Mouse (Mus musculus) forebrain, embryonic 10.5 days (tissue): ENCODE data around the gene Cpeb3. TPM values are rescaled to one million over a fixed set of nuclear protein-coding genes. Genes with fewer than 3 reads are reported as not detected.

Experiments
- DNase-seq: peaks from one replicate; pipeline ENCODE4 v3.0.0-alpha.2; 2017; ENCODE audit warnings: low spot score; ENCODE audit errors: extremely low spot score
- H3K27ac ChIP-seq: fragments of 300-500 bp; sonication (generic); 2 replicates; pipeline ENCODE4 v1.5.1; 2016; ENCODE audit warnings: mild to moderate bottlenecking
- H3K27me3 ChIP-seq: fragments of 300-500 bp; sonication (generic); 2 replicates; pipeline ENCODE4 v1.6.1; 2016; ENCODE audit warnings: mild to moderate bottlenecking; ENCODE audit not compliant: poor library complexity, severe bottlenecking
- H3K36me3 ChIP-seq: fragments of 300-500 bp; sonication (generic); replicated peaks from 2 replicates; pipeline ENCODE4 v1.6.1; 2016; ENCODE audit warnings: mild to moderate bottlenecking, moderate library complexity
- H3K4me1 ChIP-seq: fragments of 300-500 bp; sonication (generic); 2 replicates; pipeline ENCODE4 v1.6.1; 2016
- H3K4me3 ChIP-seq: fragments of 300-500 bp; sonication (generic); 2 replicates; pipeline ENCODE4 v1.5.1; 2016; ENCODE audit warnings: mild to moderate bottlenecking, moderate library complexity
- H3K9me3 ChIP-seq: fragments of 300-500 bp; sonication (generic); 2 replicates; pipeline ENCODE4 v1.6.1; 2016; ENCODE audit warnings: mild to moderate bottlenecking, moderate library complexity
- WGBS: fragments of 180-500 bp; shearing (Covaris S2); methylation state at CpG from one replicate; pipeline ENCODE4 v1.1.7; 2016; 5-methylcytosine and 5-hydroxymethylcytosine counted together
- polyA plus RNA-seq: library from polyadenylated mRNA; unstranded; fragments of >200 nt; fragmentation: Nextera tagmentation; extraction: Ambion mirVana; gene quantifications from 2 replicates; pipeline ENCODE4 v1.2.1, GENCODE M21; 2016

Cpeb3 gene
- polyA plus RNA-seq, 1 experiment from 2014 or later, result 0.95 TPM

DNA sequence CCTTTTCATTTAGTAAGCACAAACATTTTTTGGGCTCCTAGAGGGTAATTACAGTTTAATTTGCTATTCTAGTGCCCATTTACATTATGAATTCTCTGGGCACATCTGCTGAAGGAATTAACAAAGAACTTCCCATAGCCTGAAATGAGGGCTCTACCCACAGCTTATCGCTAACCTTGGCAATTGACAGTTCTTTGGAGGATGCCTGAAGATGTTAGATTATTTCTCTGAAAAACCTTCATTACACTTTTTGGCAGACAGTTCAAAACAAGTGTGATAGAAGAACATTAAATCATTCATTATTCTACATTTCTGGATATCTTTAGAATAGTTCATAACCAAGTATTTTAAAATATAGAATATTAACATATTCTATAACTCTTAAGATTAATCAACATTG is 5.0 kb downstream of the Cpeb3 start:
- Histone ChIP-seq H3K4me1 (peaks cover 16% of the 10 kb centered on the region), H3K27ac (no peak overlapping the region), H3K27me3 (peaks cover 10% of the 10 kb centered on the region), H3K36me3 (no peaks in the 10 kb centered on the region), H3K4me3 (no peak overlapping the region), H3K9me3 (no peaks in the 10 kb centered on the region)
- WGBS, result 84% methylated on average over 1 of the region's 1 CpGs
- no peak for DNase-seq

DNA sequence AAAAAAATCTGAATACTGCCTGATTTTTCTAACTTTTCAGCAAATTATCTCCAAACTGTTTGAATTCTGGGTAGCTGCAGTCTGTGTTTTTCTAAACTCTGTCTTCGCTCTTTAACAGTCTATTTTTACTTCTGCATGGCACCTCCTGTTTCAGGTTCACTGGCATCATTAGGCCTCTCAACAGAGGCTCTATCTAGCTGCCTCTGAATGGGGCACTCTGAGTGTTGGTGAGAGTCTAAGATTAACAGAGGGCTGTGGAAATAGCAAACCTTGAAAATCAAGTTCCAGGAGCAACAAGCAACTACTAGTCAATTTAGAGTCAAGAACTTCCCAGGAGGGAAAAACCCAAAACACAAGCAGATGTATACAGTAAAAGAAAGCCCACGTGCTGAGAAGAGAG is 8.5 kb downstream of the Cpeb3 start:
- Histone ChIP-seq H3K9me3 (no peaks in the 10 kb centered on the region), H3K36me3 (no peaks in the 10 kb centered on the region), H3K27me3 (no peaks in the 10 kb centered on the region), H3K4me3 (no peak overlapping the region), H3K4me1 (peaks cover 6% of the 10 kb centered on the region; the same call in 1 of the 2 replicates), H3K27ac (no peak overlapping the region)
- WGBS, result 82% methylated on average over 2 of the region's 2 CpGs
- DNase-seq, result no peak

DNA sequence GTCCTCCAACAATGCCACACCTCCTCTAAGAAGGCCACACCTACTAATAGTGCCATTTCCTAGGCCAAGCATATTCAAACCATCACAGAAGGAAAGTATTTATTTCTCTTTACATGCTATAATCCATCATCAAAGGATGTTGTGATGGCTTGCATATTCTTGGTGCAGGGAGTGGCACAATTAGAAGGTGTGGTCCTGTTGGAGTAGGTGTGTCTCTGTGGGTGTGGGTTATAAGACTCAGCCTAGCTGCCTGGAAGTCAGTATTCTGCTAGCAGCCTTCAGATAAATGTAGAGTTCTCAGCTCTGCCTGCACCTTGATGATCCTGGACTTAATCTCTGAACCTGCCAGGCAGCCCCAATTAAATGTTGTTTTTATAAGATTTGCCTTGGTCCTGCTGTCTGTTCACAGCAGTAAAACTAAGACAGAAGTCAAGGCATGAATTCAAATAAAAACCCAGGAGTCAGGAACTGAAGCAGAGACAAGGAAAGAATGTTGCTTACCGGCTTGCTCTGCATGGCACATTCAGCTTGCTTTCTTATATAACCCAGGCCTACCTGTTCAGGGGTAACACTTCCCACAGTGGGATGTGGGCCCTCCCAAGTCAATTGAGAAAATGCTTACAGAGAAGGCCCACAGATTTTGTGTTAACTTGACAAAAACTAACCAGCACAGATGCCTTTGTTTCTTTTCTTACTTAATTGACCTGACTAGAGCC is 10.1 kb downstream of the Cpeb3 start:
- Histone ChIP-seq H3K27me3 (no peaks in the 10 kb centered on the region), H3K36me3 (no peaks in the 10 kb centered on the region), H3K4me3 (no peak overlapping the region), H3K27ac (no peak overlapping the region), H3K9me3 (no peaks in the 10 kb centered on the region), H3K4me1 (peaks cover 6% of the 10 kb centered on the region; the same call in 1 of the 2 replicates)
- 93% methylated on average over 1 of the region's 1 CpGs for WGBS
- no peak for DNase-seq

DNA sequence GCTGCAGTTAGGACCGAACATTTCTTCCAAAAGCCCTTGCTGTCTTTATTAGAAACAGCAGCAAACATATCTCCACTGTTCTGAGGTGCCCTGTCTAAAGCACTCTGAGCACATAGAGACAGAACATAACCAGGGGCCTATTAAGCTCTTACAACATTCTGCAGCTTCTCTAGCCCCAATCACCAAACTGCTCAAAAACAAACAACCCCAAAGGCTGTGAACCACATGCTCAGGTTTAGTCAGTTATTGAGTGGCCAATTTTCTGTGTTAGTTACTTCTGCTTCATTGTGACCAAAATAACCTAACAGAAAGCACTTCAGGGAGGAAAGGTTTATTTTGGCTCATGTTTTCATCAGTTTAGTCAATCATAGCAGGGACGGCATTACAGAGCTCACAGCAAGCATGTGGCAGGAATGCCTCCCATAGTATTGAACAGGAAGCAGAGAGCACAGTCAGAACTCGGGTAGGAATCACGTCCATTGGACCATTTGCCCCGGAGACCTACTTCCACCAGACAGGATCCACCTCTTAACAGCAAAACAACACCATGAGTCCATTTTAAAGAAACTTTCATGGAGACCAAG is 15.8 kb downstream of the Cpeb3 start:
- H3K4me1 ChIP-seq, result no peaks in the 10 kb centered on the region
- H3K27ac ChIP-seq, result no peak overlapping the region
- no peaks in the 10 kb centered on the region for H3K36me3 ChIP-seq
- 86% methylated on average over 5 of the region's 5 CpGs for WGBS
- no peaks in the 10 kb centered on the region for H3K27me3 ChIP-seq
- DNase-seq, result no peak
- no peaks in the 10 kb centered on the region for H3K9me3 ChIP-seq
- no peak overlapping the region for H3K4me3 ChIP-seq

DNA sequence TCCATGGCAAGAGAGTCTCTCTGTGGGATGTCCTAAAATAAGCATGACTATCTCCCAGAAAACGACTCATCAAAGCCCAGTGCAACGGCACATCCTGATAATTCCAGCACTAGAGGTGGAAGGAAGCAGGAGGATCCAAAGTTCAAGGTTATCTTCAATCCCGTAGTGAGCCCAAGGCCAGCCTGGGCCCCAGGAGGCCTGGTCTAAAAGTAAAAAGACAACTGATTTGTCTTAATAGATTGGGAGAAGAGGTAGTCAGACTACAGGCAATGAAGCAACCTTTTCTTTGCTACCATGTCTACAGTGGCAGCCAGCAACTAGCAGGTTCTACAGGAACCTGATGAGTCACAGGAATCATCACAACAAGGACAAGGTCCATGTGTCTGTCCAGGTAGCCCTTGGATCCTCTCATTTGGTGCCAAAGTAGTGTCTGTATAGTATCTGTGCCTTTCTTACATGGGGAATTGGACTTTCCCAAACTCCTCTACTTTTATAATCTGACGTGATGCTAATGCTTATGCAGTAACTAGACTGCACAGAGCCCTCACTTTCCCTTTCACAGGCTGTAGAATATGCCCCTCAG is 19.9 kb downstream of the Cpeb3 start:
- no peak overlapping the region for H3K4me3 ChIP-seq
- DNase-seq, result no peak
- WGBS, result 82% methylated on average over 4 of the region's 4 CpGs
- H3K27me3 ChIP-seq, result no peaks in the 10 kb centered on the region
- H3K4me1 ChIP-seq, result no peaks in the 10 kb centered on the region
- no peaks in the 10 kb centered on the region for H3K36me3 ChIP-seq
- no peak overlapping the region for H3K27ac ChIP-seq
- no peaks in the 10 kb centered on the region for H3K9me3 ChIP-seq

DNA sequence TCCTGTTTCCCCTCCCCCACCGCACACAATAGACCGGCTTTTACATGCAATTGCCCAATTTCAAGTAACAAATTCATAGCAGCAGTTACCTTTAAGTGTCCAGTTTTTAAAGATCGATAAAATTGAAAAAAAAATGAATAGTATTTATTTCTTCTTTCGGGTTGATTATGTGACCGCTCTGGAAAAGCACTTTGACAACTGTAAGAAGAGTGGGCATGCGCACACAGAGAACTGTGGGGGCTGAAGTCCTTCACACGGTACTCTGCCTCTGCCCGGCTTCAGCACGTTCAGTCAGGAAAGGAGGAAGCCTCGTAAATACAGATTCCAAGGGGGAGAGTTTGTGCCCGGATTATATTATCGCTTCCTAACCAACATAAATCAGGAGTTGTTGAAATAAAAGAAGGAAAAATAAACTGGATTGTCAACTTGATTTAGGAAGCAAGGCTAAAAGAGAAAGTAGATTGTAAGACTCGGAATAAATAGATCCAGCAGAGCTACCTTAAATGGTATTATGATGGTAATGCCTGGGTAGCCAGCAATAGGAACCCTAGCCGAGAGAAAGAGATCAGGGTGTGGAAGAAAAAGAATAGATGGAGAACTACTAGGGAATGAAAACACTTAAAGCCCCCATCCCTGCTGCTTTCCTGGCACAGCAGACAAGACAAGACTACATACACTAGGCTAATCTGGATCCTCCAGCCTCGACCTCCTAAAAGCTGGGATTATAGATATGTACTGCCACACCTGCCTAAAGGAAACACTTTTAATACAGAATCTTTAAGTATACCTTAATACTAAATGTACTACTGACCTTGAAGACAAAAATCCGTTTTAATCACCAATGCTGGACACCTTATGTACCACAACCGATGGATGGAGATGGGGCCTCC is 30.3 kb downstream of the Cpeb3 start:
- H3K27ac ChIP-seq, result no peak overlapping the region

DNA sequence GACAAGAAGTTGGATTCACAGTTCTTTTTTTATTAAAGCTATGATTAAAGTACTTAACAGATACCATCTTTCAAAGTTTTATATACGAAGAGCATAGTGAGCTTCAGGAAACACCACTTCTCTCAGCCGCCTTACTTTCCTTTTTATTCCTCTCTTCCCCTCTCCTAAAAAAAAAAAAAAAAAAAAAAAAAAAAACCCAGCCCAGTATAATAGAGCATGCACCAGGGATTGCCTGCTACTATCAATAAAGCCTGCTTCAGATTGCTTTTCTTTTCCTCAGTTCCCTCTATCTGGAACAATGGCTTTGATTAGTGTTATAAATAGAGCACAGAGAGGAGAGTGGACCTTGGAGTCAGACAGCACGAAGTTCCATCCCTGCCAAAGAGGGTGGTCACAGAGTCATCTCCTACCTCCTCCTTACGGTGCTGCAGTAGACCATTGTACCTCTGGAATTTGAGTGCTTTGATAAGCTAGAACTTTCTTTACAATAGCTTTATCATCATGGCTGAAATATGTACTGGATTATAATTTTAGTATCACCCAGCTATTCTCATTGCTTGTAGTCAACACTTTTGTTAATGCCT is 31.4 kb downstream of the Cpeb3 start:
- H3K9me3 ChIP-seq, result no peaks in the 10 kb centered on the region
- WGBS, result 47% methylated on average over 4 of the region's 4 CpGs
- H3K36me3 ChIP-seq, result no peaks in the 10 kb centered on the region
- H3K27me3 ChIP-seq, result peaks cover 56% of the 10 kb centered on the region
- no peak for DNase-seq
- no peak overlapping the region for H3K4me3 ChIP-seq
- H3K27ac ChIP-seq, result no peak overlapping the region
- peaks cover 32% of the 10 kb centered on the region for H3K4me1 ChIP-seq

More for the DNA sequence above, 30.3 kb downstream of the Cpeb3 start:
- no peaks in the 10 kb centered on the region for H3K9me3 ChIP-seq
- WGBS, result 15% methylated on average over 17 of the region's 17 CpGs
- peak overlapping the region; percentile 42 for H3K4me3 ChIP-seq
- H3K36me3 ChIP-seq, result no peaks in the 10 kb centered on the region
- peaks cover 45% of the 10 kb centered on the region for H3K27me3 ChIP-seq
- peak; percentile 29 for DNase-seq
- peaks cover 32% of the 10 kb centered on the region for H3K4me1 ChIP-seq

DNA sequence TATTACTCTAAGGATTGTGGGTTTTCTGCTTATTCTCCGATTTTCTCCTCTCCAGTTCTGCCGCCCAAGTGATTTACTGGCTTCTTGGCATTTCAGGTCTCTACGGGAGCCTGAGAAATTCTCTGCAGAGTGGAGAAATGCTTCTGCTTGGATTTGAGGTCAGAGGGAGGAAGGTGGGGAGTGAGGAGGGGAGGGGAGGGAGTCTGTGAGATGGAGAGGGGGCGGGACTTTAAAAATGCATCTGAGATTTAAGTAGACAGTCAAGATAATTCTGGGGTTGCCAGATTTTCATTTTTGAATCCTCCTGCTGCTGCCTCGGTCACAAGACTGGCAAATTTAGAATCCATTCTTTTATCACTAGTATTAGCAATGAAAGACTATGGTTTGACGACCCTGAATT is 32.5 kb downstream of the Cpeb3 start:
- no peak overlapping the region for H3K27ac ChIP-seq
- 16% methylated on average over 6 of the region's 6 CpGs for WGBS
- no peaks in the 10 kb centered on the region for H3K36me3 ChIP-seq
- peaks cover 64% of the 10 kb centered on the region for H3K27me3 ChIP-seq
- no peak for DNase-seq
- H3K4me1 ChIP-seq, result peaks cover 32% of the 10 kb centered on the region
- H3K9me3 ChIP-seq, result no peaks in the 10 kb centered on the region
- peak overlapping the region; percentile 75 for H3K4me3 ChIP-seq

DNA sequence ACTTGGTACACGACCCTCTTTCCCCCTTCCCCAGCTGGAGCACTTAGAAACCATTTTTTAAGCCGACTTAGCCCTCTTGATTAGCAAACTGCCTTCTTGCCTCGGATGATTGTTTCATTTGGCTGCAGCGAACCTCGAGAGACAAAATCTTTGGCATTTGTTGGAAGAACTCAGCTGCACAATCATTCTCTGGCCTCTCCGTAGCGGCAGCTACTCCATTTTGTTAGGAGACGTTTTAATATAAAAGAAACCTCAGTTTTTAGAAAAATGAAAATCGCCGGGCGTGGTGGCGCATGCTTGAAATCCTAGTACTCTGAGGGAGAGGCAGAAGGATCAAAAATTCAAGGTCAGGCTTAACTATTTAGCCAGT is 33.0 kb downstream of the Cpeb3 start:
- Histone ChIP-seq H3K36me3 (no peaks in the 10 kb centered on the region), H3K9me3 (no peaks in the 10 kb centered on the region), H3K27me3 (peaks cover 64% of the 10 kb centered on the region), H3K4me1 (peaks cover 32% of the 10 kb centered on the region), H3K27ac (0 out of 2 replicates have a peak overlapping the region, but pooled peaks have one; percentile 15), H3K4me3 (peak overlapping the region; percentile 75)
- 2% methylated on average over 12 of the region's 12 CpGs for WGBS
- peak; percentile 37 for DNase-seq

DNA sequence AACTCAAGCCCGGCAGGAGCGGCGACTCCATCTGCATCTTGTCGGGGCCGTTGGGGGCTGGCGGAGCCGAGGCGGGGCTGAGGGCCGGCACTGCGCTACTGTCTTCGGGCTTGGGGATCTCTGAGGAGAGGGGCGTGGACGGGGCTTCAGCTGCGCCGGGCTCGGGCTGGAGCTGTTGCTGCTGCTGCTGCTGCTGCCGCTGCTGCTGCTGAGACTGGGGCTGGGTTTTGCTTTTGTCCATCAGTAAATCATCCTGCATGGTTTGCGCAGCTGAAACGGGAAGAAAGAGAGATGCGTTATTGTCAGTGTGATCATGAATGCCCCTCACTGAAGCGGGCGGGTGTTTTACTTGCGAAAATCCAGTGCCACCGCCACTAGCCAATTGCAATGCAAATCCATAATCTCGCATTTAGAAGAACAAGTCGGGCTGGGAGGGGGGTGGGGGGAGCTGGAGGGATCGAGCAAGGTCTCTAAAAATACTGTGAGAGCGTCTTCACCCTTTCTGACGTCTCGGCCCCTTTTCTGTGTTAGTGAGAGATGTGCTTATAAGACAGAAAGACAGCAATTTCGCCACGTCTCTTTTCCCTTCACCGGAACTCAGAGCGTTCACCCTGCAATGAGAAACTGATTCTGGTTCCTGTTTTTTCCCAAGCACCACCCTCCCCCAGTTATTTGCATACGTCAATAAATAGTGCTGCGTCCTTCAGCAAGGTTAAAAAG is 33.5 kb downstream of the Cpeb3 start:
- peaks cover 64% of the 10 kb centered on the region for H3K27me3 ChIP-seq
- WGBS, result under 1% methylated on average over 36 of the region's 36 CpGs
- H3K9me3 ChIP-seq, result no peaks in the 10 kb centered on the region
- peak overlapping the region; percentile 70 for H3K27ac ChIP-seq
- H3K36me3 ChIP-seq, result no peaks in the 10 kb centered on the region
- H3K4me1 ChIP-seq, result peaks cover 32% of the 10 kb centered on the region
- DNase-seq, result peak; percentile 73
- peak overlapping the region; percentile 75 for H3K4me3 ChIP-seq

DNA sequence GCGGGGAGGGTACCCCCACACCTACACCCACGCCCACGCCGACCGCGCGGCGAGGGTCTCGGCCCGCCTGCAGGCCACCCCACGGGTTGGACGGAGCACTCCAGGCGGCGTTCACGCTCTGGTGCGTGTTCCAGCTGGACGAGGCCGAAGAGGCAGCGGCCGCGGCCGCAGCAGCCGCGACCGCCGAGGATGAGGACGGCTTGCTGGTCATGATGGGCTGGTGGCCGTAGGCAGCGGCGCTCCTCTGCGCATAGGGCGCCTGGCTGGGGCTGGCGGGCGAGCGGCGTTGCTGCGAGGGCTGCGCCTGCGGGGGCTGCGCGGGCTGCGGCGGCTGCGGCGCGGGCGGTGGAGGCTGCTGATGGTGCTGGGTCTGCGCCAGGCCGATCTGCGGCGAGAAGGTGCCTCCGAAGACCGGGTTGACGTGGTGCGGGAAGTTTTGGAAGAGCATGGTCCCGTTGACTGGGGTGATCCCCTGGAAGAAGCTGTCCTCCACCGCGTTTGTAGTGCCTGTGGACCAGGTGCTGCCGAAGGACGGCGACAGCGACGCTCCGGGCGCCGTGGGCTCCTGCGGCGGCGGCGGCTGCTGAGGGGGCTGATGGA is 34.2 kb downstream of the Cpeb3 start:
- no peaks in the 10 kb centered on the region for H3K36me3 ChIP-seq
- H3K4me3 ChIP-seq, result peak overlapping the region; percentile 75
- H3K4me1 ChIP-seq, result peaks cover 32% of the 10 kb centered on the region
- peak overlapping the region; percentile 70 for H3K27ac ChIP-seq
- WGBS, result under 1% methylated on average over 70 of the region's 70 CpGs
- peaks cover 64% of the 10 kb centered on the region for H3K27me3 ChIP-seq
- no peaks in the 10 kb centered on the region for H3K9me3 ChIP-seq
- peak; percentile 44 for DNase-seq
